Mouse (Mus musculus): ENCODE measurements at regions not wholly inside any gene's neighbourhood (a gene's known extent, or its start where the extent isn't known, plus 50 kb on each side); places are given as distances from the start of the nearest gene placed in this dataset.

DNA sequence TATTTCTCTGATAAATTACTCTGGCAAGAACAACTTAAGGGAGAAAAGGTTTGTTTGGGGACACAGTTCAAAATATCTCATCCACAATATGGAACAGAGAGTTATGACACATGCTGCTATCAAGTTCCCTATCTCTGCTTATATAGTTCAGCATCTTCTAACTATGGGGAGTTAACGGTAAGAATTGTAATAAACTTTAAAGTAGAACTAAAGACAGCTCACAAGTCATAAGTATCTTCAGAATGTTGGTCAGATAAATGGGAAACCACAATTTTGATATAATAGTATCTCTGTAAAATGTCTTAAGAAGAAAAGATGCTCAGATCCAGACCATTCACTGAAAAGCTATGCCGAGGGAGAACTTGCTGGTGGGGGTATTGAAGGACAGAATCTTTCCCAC, 138.5 kb upstream of the Mbnl1 start:
- no peak overlapping the region for H3K27ac ChIP-seq (ENCODE audit: insufficient read depth, low read length)
- H3K4me3 ChIP-seq (ENCODE audit: insufficient read depth, low read length): no peak overlapping the region
- no peaks in the 10 kb centered on the region for H3K4me1 ChIP-seq (ENCODE audit: control insufficient read depth, insufficient read depth, low read length)
- TF ChIP-seq POLR2A (IDR thresholded peaks at IDR 0.05; ENCODE audit: extremely low read depth, insufficient read depth, low read length): no peak
- no peak for TF ChIP-seq CTCF (IDR thresholded peaks at IDR 0.05; ENCODE audit: extremely low read depth, insufficient read depth, low read length)

DNA sequence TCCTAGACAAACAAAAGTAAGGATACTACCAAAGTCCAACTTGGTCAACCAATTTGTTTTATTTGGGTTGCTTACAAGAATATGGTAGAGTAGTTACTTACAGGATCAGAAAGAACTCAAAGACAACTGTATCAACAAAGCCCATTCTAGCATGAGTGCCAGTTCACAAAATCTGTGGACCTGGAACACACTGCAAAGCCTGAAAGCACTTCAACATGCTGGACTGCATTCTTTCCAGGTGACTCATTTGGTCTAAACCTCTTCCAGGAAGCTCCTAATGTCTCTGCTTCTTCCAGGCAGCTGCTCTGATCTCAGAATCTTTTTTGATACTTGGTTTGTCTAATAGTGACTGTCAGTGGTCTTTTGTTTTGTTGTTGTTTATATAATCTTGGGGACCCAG, 126.2 kb upstream of the Mbnl1 start:
- Histone ChIP-seq H3K27ac (ENCODE audit: insufficient read depth, low read length) (no peak overlapping the region), H3K4me3 (ENCODE audit: insufficient read depth, low read length) (no peak overlapping the region), H3K4me1 (ENCODE audit: control insufficient read depth, insufficient read depth, low read length) (no peaks in the 10 kb centered on the region)
- TF ChIP-seq POLR2A (IDR thresholded peaks at IDR 0.05; ENCODE audit: extremely low read depth, insufficient read depth, low read length): no peak
- TF ChIP-seq CTCF (IDR thresholded peaks at IDR 0.05; ENCODE audit: extremely low read depth, insufficient read depth, low read length): no peak

DNA sequence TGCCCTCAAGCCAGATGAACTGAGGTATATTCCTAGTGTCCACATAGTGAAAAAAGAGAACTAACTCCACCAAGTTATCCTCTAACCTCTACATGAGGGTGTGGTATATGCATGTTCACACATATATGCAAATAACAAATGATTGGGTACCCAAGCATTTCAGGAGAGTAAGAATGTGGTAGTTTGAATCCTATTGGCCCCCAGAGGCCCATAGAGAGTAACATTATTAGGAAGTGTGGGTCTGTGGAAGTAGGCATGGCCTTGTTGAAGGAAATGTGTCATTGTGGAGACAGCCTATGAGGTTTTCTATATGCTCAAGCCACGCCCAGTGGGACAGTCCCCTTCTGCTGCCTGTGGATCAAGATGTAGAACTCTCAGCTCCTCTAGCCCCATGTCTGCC, 125.6 kb upstream of the Mbnl1 start:
- Histone ChIP-seq H3K27ac (ENCODE audit: insufficient read depth, low read length) (no peak overlapping the region), H3K4me3 (ENCODE audit: insufficient read depth, low read length) (no peak overlapping the region), H3K4me1 (ENCODE audit: control insufficient read depth, insufficient read depth, low read length) (no peaks in the 10 kb centered on the region)
- no peak for TF ChIP-seq POLR2A (IDR thresholded peaks at IDR 0.05; ENCODE audit: extremely low read depth, insufficient read depth, low read length)
- TF ChIP-seq CTCF (IDR thresholded peaks at IDR 0.05; ENCODE audit: extremely low read depth, insufficient read depth, low read length): no peak

DNA sequence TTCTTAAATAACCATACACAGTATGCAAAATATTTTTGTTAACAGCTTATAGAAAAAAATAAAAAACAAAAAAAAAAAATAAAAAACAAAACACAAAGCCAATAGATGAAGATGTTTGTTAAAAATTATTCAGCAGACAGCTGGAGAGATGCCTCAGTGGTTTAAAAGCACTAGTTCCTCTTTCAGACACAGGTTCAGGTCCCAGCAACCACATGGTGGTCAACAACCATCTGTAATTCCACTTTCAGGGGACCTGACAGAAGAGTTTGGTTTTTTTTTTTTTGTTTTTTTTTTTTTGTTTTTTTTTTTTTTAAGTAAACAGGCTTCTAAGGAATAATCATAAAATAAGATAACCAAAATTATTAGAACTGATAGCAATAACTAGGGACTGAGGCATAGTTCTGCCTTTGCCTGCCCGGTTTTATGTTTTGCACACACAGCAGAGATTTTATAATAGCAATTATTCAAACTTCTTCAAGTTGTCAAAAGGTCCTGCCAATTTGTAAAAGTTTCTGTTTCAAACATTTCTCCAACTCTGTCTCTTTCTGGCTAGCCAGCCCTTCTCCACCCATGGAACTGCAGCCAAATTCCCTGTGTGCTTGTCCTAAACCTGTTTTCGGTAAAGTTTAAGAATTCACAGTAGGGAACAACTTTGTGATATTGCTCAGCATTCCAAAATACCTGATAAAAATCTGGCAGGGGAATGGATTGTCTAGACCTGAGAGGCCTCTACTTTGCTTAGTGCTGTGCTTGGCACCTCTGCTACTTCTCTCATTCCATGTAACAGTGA, 101.3 kb upstream of the Mbnl1 start:
- Histone ChIP-seq H3K27ac (ENCODE audit: insufficient read depth, low read length) (no peak overlapping the region), H3K4me1 (ENCODE audit: control insufficient read depth, insufficient read depth, low read length) (no peaks in the 10 kb centered on the region), H3K4me3 (ENCODE audit: insufficient read depth, low read length) (no peak overlapping the region)
- TF ChIP-seq CTCF (IDR thresholded peaks at IDR 0.05; ENCODE audit: extremely low read depth, insufficient read depth, low read length): no peak
- no peak for TF ChIP-seq POLR2A (IDR thresholded peaks at IDR 0.05; ENCODE audit: extremely low read depth, insufficient read depth, low read length)

DNA sequence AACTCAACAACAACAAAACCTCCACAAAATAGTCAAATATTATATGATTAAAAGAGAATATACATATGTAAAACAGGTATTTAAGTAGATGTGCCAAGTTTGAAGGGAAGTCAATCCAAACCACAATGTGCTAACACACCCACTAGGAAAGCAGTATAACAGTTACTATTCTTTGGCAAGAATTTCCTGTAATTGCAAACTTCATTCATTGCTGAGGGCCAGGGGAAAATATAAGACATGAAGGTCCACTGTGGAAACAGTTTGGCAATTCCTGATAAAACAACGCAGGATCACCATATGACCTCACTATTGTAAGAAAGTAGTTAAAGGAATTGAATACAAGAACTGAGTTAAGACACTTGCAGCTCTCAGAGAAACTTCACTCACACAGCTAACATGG, 99.0 kb upstream of the Mbnl1 start:
- H3K4me1 ChIP-seq (ENCODE audit: control insufficient read depth, insufficient read depth, low read length): no peaks in the 10 kb centered on the region
- H3K4me3 ChIP-seq (ENCODE audit: insufficient read depth, low read length): no peak overlapping the region
- H3K27ac ChIP-seq (ENCODE audit: insufficient read depth, low read length): no peak overlapping the region
- TF ChIP-seq CTCF (IDR thresholded peaks at IDR 0.05; ENCODE audit: extremely low read depth, insufficient read depth, low read length): no peak

DNA sequence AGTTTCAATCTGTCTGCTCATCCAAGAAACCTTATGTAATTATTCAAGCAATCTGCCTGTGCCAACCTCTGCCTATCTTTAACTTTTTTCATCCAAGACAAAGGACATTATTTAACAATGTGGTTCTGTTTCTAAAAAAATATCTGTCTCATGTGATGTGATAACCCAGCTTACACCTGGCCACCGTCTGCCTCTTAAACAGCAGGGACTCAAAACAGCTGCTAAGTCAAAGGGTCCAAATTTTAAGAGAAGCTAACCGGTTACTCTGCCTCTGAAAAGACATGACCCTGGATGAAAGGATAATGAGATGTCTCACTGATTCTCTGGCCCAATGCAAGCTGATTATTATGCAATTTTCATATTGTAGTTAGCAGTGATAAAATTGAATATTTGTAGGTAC, 84.0 kb upstream of the Mbnl1 start:
- no peaks in the 10 kb centered on the region for H3K4me1 ChIP-seq (ENCODE audit: control insufficient read depth, insufficient read depth, low read length)
- H3K27ac ChIP-seq (ENCODE audit: insufficient read depth, low read length): no peak overlapping the region
- no peak overlapping the region for H3K4me3 ChIP-seq (ENCODE audit: insufficient read depth, low read length)
- TF ChIP-seq CTCF (IDR thresholded peaks at IDR 0.05; ENCODE audit: extremely low read depth, insufficient read depth, low read length) (no peak), POLR2A (IDR thresholded peaks at IDR 0.05; ENCODE audit: extremely low read depth, insufficient read depth, low read length) (no peak)

DNA sequence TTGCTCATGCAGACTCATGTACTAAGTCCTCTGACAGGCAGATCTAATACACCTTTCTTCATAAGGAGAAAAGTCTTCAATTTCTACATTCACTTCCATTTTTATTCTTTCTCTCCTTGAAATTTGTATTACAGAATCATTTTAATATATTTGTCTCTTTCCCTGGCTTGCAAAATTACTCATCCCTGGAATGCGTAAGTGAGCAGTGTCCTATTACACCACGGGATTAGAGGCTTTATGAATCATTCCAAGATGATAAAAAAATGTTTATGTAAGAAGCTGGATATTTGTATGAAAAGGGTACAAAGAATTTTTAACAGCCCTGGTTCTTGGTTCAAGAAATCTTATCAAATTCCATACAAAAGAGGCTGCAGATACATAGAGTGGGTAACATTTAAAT, 83.6 kb upstream of the Mbnl1 start:
- Histone ChIP-seq H3K4me3 (ENCODE audit: insufficient read depth, low read length) (no peak overlapping the region), H3K4me1 (ENCODE audit: control insufficient read depth, insufficient read depth, low read length) (no peaks in the 10 kb centered on the region), H3K27ac (ENCODE audit: insufficient read depth, low read length) (no peak overlapping the region)
- TF ChIP-seq POLR2A (IDR thresholded peaks at IDR 0.05; ENCODE audit: extremely low read depth, insufficient read depth, low read length): no peak
- TF ChIP-seq CTCF (IDR thresholded peaks at IDR 0.05; ENCODE audit: extremely low read depth, insufficient read depth, low read length): no peak

DNA sequence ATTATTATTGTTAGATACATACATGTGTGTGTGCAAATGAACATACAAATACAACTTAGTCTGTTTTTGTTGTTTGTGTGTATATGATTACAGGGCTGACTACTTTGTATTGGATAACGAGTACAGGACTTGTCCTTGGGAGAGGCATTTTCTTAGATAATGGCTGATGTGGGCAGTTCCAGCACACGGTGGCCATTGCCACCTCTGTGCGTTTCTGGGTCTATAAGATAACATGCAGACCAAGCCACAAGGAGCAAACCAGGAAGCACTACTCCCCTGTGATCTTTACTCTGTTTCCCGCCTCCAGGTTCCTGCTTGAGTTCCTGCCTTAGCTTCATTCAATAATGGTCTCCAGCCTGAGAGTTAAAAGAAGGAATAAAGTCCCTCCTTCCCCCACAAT, 77.3 kb upstream of the Mbnl1 start:
- TF ChIP-seq POLR2A (IDR thresholded peaks at IDR 0.05; ENCODE audit: extremely low read depth, insufficient read depth, low read length) (no peak), CTCF (IDR thresholded peaks at IDR 0.05; ENCODE audit: extremely low read depth, insufficient read depth, low read length) (no peak)
- H3K27ac ChIP-seq (ENCODE audit: insufficient read depth, low read length): no peak overlapping the region
- no peaks in the 10 kb centered on the region for H3K4me1 ChIP-seq (ENCODE audit: control insufficient read depth, insufficient read depth, low read length)
- H3K4me3 ChIP-seq (ENCODE audit: insufficient read depth, low read length): no peak overlapping the region

DNA sequence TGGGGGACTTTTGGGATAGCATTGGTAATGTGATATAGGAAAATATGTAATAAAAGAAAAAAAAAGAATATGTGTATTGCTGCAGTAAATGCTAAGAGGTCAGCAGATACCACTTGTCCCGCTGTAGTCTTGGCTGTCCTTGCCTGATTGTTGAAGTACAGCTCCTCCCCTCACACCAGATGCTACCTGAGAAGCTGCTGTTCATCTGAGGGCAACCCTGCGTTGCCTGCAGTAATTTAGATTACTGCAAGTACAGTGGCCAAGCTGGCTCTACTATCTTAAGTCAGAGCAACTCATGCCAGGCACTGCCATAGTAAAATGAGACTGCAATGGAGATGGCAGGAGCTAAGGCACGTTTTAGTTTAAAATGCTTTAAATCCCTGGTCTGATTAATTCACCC, 75.7 kb upstream of the Mbnl1 start:
- H3K4me3 ChIP-seq (ENCODE audit: insufficient read depth, low read length): no peak overlapping the region
- TF ChIP-seq POLR2A (IDR thresholded peaks at IDR 0.05; ENCODE audit: extremely low read depth, insufficient read depth, low read length) (no peak), CTCF (IDR thresholded peaks at IDR 0.05; ENCODE audit: extremely low read depth, insufficient read depth, low read length) (no peak)
- no peak overlapping the region for H3K27ac ChIP-seq (ENCODE audit: insufficient read depth, low read length)

DNA sequence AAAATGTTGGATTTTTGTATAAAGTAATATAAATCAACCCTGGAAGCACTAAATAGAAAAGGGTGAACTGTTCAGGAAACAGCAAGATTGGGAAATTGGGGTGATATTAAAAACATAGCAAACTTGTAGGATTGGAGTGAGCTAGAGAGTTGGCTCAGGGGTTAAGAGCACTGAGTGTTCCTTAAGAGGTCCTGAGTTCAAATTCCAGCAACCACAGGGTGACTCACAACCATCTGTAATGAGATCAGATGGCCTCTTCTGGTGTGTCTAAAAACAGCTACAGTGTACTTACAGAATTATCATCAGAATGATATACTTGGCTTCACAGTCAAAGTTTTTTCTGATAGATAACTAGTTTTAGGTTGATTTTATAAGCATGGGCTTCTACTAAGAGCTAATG, 73.8 kb upstream of the Mbnl1 start:
- Histone ChIP-seq H3K4me1 (ENCODE audit: control insufficient read depth, insufficient read depth, low read length) (no peaks in the 10 kb centered on the region), H3K27ac (ENCODE audit: insufficient read depth, low read length) (no peak overlapping the region), H3K4me3 (ENCODE audit: insufficient read depth, low read length) (no peak overlapping the region)
- TF ChIP-seq CTCF (IDR thresholded peaks at IDR 0.05; ENCODE audit: extremely low read depth, insufficient read depth, low read length) (no peak), POLR2A (IDR thresholded peaks at IDR 0.05; ENCODE audit: extremely low read depth, insufficient read depth, low read length) (no peak)

More for the DNA sequence above, 75.7 kb upstream of the Mbnl1 start:
- no peaks in the 10 kb centered on the region for H3K4me1 ChIP-seq (ENCODE audit: control insufficient read depth, insufficient read depth, low read length)

Measured in cortical plate, adult 2 months (tissue).